Mouse (Mus musculus): ENCODE results near the gene Elk3.

The Elk3 gene

DNA sequence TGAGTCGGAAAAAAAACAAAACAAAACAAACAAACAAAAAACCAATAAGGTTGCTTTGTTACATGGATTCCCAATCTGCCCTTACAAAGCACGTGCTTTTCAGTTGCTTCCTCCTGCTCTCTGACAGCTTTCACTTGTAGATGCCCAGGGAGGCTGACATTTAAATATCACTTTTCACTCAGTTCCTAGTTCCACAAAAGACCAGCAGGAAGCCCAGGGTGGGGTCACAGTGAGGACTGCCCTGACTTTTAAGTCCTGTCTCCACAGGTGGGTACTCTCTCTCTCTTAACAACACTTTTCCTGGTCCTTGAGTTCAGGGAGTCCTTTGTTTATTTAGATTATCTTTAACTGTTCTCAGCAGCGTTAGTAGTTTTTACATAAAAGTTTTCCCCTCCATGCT, 68.7 kb downstream of the Elk3 start:
- no peak for DNase-seq (ENCODE audit: low spot score in 2 of 2)

DNA sequence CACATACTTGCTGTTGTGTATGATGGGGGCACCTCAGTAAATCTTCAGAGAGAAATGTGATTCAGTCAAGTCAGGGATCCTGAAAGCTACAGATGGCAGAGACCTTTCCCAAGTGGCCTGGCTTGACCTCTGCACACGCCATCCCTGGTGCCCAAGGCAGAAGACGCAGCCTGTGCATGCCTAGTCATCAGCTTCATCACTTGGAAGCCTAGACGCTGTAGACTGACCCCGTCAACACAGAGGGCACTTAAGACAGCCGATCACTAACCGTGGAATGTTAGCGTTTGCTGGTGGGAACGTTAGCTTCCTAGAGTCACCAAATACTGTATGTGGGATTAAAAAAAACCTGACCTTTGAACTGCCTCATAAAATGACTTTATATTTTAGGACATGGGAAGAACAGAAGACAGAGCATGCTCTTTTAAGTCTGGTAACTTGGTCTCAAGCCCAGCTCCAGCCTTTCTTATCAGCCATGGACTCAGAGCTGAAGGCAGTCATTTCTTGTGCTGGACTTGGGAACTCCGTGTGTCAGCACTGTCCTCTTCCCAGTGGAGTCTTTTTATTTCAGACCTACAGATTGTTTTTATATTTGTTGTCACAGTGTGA, 71.6 kb downstream of the Elk3 start:
- DNase-seq (ENCODE audit: low spot score in 2 of 2): no peak

DNA sequence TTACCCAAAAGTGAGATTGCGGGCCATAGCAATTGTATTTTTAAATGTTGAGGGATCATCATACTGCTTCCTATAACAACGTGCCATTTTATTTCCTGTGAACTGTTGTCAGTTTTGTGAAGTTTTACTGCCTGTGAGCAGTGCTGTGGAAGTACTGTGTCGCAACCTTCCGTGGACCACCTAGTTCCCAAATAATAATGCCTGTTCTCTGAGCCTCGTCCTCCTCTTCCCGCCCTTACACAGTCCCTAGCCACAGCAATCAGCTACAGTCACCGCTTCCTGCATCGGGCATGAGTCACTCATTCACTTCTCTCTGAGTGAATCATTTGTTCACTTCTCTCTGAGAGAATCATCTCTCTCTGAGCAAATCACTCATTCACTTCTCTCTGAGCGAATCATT, 76.2 kb downstream of the Elk3 start:
- DNase-seq (ENCODE audit: low spot score in 2 of 2): no peak

DNA sequence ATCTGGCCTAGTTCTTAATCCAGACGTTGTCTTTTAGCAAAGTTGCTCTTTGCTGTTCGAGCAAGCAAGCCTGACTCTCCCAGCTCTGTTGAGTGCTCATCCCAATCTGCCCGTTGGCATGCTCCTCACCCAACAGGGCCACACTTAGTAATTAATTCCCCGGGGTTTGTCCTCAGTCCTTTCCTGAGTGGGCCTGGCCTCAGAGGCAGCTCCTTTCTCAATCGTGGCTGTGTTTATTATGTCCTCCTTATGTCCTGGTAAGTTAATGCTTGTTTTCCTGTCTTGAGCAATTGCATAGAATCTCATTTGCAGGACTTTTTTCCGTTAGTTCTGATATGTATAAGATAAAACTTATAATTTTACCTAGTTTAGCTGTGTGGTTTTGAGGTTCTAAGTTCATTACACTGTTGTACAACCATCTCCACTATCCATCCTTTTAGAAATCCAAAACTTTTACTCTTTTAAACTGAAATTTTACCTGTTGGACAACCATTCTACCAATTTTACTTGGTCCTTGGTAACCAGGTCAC, 77.2 kb downstream of the Elk3 start:
- no peak for DNase-seq (ENCODE audit: low spot score in 2 of 2)

DNA sequence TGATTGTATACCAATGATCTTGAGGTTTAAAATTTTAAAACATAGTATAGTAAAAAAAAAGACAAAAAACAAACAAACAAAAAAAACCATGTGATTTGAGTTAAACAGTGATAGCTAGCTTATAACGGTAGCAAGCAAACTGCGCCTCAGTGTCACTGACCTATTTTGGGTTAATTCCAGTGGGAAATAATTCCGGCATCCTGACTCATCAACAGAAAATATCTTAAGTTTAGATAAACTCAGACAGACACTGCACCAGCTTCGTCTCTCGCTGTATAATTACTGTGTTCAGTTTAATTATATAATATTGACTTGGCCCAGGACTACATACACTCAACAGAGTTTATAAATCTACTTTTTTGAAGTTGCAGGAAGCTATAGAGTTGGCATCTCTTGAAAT, 79.0 kb downstream of the Elk3 start:
- no peak for DNase-seq (ENCODE audit: low spot score in 2 of 2)

DNA sequence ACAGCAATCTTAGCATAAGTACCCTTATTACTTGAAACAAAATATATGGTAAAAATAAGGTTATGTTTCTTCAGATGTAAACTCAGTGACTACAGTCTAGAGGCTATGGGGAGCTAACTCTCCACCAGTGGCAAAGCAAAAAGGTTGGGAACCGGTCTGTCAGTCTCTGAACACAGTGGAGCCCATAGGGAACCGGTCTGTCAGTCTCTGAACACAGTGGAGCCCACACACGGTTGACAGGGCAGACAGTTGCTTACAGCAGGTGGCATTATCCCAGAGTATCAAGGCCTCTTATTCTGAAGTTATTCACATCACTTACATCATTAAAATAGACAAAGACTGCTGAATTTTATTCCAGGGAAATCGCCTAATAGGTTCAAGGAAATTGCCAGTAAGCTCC, 79.4 kb downstream of the Elk3 start:
- no peak for DNase-seq (ENCODE audit: low spot score in 2 of 2)

DNA sequence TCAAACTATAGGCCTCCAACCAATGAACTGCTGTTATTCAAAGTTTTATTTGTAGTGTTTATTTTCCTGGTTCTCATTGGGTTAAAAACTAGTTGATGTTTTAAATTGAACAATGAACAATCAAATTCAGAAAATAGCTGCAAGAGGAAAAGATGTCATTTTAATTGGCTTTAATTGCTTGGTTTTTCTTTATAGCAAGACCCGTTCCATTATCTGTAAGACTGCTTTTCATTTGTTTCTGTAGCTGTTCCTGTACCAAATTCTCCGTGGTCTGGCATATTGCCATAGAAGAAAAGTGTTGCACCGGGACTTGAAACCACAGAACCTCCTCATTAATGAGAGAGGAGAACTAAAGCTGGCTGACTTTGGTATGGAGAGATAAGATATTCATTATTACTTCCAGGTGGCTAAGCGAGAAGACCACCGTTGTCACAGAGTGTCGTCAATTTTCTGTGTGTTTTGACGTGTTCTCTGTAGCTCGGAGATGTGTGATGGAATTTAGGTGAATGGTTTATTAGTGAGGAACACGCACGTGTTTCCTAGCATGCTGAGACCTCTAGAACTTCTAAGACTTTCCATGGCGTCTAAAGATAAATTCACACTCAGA, 82.4 kb downstream of the Elk3 start:
- DNase-seq (ENCODE audit: low spot score in 2 of 2): no peak

DNA sequence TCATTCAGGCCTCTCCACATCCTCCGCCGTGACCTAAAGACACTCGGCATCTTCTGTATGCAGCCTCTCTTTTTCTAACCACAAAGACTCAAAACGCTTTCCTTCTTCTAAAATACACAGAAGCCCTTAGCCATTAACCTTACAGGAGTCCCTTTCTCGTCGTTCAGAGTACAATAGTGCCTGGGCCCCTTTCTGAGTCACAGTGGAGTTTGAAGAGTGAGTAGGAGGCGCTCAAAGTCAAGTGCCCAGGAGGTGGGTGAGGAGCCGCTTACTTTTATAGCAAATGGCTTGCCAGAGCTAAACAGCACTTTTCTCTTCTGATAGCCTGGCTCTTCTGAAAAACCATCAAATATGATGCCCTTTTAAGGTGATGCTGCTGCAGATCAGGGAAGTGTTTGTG, 83.0 kb downstream of the Elk3 start:
- DNase-seq (ENCODE audit: low spot score in 2 of 2): no peak

DNA sequence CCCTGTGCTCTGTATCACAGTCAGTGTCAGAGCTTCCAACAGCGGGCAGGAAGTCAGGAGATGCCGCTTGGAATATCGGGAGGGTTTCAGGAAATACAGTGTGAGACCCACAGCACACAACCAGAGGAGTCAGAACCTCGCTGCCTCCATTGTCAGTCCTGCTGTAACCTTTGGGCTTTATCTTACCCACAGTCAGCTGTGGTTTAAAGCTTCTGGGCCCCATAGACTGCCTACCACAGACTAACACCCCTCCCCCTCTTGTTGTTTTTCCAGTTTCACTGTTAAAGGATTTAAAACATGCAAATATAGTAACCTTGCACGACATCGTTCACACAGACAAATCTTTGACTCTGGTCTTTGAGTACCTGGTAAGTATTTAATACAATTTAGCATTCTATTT, 85.2 kb downstream of the Elk3 start:
- DNase-seq (ENCODE audit: low spot score in 2 of 2): no peak

DNA sequence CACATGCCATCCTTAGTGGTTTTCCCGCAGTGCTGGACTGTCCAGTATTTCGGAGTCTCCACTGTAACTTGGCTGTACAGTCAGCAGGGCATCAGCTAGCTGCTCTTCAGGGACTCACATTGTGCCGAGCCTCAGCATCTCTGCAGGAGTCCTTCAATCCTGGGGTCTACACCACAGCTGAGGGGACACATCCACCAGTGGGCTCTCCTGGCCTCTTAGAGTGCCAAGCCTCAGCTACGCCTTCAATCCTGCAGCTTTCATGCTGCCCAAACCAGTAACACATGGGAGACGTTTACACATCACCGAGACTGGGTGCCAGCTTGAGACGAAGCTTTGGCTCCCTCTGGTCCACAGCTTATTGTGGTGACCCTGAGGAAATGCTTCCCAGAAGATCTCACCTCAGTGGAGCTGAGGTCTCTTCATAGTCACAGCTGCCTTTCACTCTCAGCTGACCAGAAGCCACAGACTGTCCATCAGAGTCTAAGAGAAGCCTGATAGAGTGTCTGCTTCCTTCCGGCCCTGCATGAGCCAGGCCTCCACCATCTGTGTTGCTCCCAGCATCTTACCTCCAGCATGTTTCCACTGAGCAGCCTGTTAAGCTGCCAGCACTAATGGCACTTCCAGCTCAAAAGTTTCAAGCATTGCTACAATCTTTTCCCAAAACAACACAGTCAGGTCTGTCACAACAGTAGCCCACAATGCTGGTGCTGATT, 95.7 kb downstream of the Elk3 start:
- no peak for DNase-seq (ENCODE audit: low spot score in 2 of 2)

DNA sequence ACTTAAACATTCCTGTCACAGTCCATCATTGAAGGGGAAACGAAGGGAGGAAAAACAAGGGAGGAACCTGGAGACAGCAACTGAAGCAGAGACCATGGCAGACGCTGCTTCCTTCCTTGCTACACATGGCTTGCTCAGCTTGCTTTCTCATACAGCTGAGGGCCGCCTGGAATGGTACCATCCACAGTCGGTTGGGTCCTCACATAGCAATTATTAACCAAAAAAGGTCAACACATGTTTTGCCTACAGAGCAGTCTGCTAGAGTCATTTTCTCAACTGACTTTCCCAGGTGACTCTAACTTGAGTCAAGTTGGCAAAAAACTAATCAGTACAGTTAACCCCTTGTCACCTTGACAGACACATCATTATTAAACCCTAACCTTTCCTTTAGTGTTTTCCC, 96.7 kb downstream of the Elk3 start:
- DNase-seq (ENCODE audit: low spot score in 2 of 2): no peak

DNA sequence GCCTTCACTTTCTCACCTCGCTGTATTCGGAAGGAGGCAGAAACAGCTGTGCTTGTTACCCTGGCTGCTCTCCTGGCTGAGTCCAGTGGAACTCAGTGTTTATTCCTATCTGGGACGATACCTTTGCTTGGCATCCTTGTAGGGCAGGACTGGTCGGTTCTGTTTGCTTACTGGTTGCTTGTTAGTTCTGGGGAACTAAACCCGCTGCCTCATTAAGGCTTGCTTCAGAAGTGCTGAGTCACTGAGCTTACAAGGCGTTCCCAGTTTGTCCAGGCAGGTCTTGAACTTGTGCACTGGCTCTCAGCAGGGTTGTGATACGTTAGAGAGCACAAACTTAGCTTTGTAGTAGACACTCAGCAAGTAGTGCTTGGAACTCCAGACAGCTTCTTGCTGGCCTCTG, 97.6 kb downstream of the Elk3 start:
- DNase-seq (ENCODE audit: low spot score in 2 of 2): no peak

DNA sequence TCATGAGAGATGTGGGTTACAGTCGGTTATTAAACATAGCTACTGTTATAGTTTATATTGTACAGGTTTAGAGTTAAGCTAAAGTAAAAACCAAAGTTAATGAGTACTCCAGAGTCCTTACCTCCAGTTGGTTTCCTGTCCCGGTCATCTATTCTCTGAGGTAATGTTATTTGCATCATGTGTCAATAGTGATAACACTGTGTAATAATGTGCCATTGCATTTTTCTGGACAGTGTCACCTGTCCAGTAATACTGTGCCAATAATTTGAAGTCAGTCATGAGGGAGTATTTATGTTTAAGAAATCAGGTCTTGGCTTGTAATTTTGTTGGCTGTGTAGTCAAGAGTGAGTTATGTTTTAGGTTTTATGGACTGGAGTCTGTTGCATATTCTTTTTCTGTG, 98.2 kb downstream of the Elk3 start:
- DNase-seq (ENCODE audit: low spot score in 2 of 2): no peak

DNA sequence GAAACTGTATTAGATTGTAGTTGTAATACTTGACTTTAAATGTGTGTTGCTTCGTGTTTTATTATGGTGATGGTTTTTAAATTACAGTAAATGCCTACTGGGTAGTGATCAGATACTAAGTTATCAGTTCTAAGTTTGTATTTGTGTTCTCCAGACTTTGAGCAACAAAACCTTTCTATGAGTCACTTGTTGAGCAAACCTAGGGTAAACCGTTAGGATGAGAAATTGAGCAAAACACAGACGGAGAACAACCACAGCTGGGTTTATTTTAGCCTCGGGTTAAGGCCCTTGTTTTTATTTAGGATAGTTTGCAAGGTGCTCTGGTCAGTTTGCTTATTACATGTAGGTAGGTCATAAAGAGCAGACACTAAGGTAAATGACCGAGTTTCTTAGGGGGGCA, 103.8 kb downstream of the Elk3 start:
- no peak for DNase-seq (ENCODE audit: low spot score in 2 of 2)

DNA sequence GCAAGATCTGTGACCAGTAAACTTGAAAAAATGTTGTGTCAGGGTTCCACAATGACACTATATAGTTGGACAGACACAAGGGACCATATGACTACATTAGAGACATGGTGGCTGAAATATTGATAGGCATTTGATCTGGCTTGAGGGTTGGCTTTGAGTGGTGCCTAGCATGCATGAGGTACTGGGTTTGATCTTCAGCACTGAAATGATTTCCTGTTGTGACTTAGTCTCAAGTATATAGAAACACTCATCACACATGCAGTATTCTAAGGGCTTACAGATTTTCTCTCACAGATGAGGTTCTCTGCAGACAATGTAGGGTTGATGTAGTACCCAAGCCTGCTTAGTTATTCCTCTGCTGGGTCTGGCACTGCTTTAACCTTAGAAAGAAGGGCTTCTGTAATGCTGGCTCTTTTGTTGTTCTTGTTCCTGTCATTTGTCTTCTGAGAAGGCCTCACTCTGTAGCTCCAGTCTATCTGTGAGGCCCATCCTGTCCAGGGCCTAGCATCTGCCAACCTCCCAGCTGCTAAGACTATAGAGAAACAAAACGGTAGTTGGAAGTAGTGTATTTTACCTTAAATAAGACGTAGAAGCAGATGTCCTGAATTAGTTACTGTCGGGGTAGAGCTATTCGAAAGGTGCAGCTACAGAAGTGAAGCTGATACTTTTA, 105.5 kb downstream of the Elk3 start:
- no peak for DNase-seq (ENCODE audit: low spot score in 2 of 2)

DNA sequence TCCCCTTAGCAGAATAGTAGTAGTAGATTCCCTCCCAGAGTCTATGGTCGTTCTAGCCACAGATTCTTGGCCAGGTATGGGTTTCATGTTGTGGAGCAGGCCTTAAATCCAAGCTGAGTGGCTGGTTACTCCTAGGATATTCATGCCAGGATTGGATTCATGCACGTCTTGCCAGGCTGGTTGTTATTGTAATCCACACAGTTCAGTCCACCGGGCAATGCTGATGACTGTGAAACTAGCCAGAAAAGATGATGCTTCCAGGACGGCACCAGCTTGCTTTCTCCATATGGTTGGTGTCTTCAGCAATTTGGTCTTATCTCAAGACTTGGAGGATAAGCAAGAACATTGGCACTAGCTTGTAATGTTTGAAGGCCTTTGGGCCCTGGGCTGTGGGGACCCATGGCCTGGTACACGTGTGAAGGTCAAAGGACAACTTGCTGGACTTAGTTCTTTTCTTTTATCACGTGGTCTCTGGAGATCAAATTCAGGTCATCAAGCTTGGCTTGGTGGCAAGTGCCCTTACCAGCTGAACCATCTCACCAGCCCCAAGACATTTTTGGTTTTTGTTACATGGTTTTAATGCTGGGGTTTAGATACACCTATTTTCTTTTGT, 109.0 kb downstream of the Elk3 start:
- DNase-seq (ENCODE audit: low spot score in 2 of 2): no peak

DNA sequence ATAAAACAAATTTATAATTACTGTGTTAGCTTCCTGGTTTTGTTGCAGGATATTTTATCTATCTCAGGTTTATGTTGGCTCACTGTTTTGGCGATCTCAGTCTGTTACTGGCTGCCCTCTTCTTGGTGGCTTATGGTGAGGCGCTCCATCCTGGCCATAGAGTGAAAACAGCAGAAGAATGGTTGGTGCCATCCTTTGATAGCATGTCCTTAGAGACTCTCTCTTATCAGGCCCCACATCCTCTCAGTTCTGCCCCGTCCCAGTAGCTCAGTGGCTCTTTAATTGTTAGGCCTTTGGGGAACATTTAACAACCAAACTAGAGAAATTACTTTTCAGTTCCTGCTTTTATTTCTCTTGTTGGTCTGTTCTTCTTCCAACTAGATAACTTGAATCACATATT, 112.0 kb downstream of the Elk3 start:
- no peak for DNase-seq (ENCODE audit: low spot score in 2 of 2)

Data from heart, adult 9 months (tissue).